Mouse (Mus musculus): Measurements from ENCODE around the gene Spcs2.

Spcs2 gene

GRCm38 (mm10) chr7:99864241-99865028 is 1.2 kb upstream of the Spcs2 start:
- peak; percentile 64 for DNase-seq (ENCODE audit: low spot score)

DNA sequence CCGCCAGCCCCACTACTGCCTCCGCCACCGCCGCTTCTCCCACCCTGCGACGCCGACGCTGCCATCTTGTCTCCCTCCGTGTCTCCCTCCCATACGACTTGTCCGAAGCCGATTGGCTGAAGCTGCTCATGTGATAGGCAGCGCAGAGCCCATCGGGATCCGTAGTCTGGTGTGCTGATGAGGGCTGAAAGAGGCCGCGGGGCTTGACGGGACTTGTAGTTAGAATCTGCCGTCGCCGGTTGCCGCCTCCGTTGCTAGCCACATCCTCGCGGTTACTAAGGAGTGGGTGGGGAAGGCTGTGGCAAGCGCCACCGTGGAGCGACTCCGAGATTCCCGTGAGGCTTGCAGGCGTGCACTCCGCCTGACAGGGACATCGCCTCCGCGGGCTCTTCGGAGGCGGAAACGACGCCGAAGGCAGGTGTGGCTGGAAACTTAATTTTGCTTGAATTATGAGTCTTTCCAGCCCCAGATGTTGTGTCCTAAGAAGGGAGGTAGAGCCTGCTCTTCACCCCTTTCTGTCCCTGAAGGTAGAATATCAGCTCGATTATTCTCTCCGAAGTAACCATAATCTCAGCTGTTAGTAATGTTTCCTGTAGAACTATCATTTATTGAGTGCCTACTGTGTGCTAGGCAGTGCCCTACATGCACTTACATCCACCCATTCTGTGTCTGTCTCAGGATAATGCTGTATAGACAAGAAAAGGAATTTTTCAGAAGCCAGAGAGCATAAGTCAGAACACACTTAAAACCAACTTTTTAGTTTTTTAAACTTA is 4.3 kb downstream of the Spcs2 start, which contains the start of gene Xrra1:
Gene Xrra1 (plus strand): TSS at position 304 of the 773 bp plus-strand sequence.
- DNase-seq (ENCODE audit: low spot score) = peak; percentile 99

GRCm38 (mm10) chr7:99858175-99858812 is 5.0 kb downstream of the Spcs2 start:
- DNase-seq (ENCODE audit: low spot score) = no peak

DNA sequence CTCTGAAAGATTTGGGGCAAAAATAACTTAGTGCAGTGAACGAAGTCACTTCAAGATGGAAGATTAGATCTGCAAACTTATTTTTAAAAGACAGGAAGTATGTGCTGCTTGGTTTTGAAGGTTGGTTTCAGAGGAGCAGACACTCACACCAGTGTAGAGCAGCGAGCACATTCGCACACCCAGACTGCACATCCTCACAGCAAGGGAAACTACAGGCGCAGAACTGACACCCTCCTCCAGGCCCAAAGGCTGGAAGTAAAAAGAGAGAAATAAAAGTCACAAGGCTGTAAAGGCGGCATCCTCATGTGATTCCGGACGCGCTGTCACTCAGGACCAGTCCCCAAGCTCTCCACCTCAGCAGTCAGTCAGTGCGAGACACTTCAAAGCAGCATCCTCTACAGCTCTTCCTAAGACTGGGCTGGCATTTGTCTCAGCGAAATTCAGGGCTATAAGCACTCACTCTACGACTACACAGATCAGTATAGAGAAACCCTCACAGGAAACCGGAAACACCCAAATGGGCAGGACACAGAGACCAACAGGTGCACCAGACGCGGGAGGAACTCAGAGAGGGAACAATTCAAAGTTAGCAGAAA is 6.9 kb downstream of the Spcs2 start:
- no peak for DNase-seq (ENCODE audit: low spot score)

- DNase-seq (ENCODE audit: low spot score) = no peak
Observed at GRCm38 (mm10) chr7:99854311-99854710, 9.0 kb downstream of the Spcs2 start.

DNA sequence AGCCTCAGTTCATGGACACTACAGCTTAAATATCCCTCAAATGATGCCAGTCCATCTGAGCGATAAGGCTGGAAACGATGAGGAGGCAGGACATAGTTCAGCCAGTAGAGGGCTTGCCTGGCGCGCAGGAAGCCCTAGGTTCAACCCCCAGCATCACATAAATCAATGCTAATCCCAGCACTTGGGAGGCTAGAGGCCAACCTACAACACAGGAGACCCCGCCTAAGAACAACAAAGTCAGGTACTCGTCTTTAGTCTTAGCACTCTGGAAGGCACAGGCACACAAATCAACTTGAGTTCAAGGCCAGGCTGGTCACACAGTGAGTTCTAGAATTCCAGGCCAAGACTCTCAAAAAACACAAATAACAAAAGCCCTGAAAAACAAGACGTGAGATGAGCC is 9.9 kb downstream of the Spcs2 start:
- no peak for DNase-seq (ENCODE audit: low spot score)

DNA sequence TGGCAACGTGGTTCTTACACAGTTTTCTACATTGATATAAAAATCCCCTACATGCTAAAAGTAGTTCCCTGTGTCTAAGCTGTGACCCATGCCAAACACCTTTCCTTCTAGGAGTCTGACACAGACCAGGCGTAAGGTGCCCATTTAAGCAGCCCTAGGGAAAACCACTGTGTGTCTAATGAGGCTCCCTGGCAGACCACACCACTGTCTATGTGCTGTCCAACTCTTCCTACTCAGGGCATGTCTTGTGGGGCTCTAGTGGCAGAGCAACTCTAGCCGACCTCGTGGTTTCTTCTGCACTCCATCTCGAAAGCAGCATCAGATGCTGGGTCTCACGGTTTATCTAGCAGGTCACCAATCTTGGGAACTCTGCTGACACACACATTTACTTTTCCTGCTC is 11.6 kb downstream of the Spcs2 start:
- no peak for DNase-seq (ENCODE audit: low spot score)

- no peak for DNase-seq (ENCODE audit: low spot score)
Observed at GRCm38 (mm10) chr7:99851121-99851520, 12.1 kb downstream of the Spcs2 start.

DNA sequence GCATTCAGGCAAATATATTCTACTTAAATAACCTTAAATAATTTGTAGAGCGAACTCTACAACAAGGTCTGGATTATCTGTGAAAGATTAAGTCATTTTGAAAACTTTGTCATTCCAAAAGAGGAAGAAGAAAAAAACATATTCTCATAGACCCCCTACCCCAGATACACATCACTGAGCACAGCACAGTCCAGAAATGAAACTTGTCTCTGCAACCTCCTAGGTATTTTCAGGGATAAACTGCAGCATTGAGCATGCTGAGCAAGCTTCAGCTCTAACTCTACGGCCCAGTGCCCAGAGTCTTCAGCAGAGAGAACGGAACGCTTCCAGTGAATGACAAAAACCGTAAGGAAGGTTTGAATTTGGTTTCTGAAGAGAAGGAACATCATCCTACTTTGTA is 12.7 kb downstream of the Spcs2 start:
- DNase-seq (ENCODE audit: low spot score) = no peak

DNA sequence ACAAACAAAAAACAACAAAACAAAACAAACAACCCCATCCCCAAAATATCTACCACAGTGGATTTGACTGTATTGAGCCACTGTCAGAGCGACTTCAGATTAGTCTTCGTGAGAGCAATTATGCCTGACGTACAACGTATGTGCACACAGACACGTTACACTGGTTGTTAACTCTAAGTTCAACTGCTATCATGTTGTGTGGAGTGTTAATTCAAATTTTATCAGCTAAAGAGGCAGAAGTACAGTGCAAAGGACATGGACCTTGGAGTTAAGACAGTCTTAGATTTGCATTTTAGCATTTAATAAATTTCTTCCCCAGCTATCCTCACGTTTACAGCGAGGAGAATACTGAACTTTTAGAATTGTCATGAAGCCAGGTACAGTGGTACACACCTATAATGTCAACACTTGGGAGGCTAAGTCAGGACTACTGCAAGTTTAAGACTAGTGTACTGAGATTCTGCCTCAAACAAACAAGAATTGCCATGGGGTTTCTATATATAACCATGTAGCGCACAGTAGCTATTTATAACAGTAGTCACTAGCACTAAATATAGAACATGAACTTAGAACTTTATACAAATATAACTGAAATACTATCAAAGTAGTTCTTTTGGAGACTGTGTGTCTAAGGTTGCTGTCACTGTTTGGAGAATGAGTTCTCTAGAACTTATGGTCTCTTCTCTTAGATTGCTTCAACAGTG is 17.6 kb downstream of the Spcs2 start:
- DNase-seq (ENCODE audit: low spot score) = no peak

- no peak for DNase-seq (ENCODE audit: low spot score)
Observed at GRCm38 (mm10) chr7:99838241-99838640, 25.0 kb downstream of the Spcs2 start.

GRCm38 (mm10) chr7:99837358-99838071 is 25.7 kb downstream of the Spcs2 start:
- no peak for DNase-seq (ENCODE audit: low spot score)

GRCm38 (mm10) chr7:99836781-99837180 is 26.5 kb downstream of the Spcs2 start:
- no peak for DNase-seq (ENCODE audit: low spot score)

GRCm38 (mm10) chr7:99834314-99834853 is 28.9 kb downstream of the Spcs2 start:
- DNase-seq (ENCODE audit: low spot score) = no peak

DNA sequence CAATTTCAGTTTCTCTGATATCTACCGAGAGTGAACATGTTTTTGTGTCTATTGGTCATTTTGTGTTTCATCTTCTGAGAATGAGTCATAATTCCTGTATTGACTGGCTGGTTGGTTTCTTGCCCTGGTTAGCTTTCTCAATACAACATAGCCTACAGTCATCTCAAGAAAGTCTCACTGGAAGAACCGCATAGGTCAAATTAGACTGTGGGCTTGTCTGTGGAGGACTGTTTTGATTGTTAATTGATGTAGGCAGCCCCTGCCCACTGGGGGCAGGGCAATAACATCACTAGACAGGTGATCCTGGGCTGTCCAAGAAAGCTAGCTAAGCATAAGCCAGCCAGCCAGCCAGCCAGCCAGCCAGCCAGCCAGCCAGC is 29.4 kb downstream of the Spcs2 start:
- DNase-seq (ENCODE audit: low spot score) = no peak

DNA sequence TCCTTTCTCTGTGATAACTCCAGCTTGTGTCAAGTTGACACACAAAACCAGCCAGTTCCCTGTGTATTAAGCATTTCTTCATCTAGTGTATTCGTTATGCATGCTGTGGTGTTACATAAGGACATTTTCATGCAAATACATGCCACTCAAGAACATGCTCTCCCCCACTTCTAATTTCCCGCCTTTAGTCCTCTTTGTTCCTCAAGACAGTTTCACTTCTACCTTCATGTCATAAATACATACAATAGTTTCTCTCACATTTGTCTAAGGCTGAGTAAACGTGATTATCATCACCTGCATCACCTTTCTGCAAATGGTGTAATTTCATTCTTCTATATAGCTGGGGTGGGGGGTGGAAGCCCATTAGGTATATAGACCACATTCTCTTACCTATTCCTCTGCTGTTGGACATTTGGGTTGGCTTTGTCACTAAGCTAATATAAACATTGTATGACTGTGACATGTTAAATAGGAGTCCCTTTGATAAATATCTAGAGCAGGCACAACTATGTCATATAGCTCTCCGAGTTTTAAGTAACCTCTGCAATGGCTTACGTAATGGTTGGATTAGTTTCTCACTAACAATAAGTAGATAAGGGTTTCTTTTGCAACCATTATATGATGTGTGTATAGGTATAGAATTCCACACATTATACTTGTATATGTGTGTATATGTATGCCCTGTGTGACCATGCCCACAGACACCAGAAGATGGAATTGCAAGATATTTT is 30.0 kb downstream of the Spcs2 start:
- DNase-seq (ENCODE audit: low spot score) = no peak

DNA sequence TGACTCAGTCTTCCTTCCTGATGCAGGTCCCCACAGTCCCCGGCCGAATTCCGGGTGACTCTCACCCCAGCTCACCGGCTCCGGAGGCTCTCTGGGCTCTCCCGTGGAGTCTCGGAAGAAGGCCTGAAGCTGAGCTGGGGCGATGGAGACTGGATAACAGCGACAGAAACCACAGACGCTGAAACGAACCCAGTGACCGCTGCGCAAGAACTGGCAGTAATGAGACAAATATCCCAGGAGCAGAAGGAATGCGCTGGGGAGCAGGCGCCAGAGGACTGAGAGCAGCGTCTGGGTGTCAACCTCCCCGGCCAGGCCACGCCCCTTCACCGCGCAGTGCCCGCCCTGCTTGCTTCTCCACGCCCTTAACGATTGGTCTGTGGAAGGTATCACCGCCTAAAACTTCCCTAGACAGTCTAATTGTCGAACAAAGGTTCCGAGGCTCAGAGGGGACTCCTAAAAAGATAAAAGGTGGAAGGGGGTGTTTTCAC is 35.1 kb downstream of the Spcs2 start, which contains the start of gene Neu3:
Gene Neu3 (minus strand): TSS at position 335 of the 488 bp plus-strand sequence.
- peak; percentile 94 for DNase-seq (ENCODE audit: low spot score)

- DNase-seq (ENCODE audit: low spot score) = no peak
Observed at GRCm38 (mm10) chr7:99826096-99826495, 37.2 kb downstream of the Spcs2 start.

- DNase-seq (ENCODE audit: low spot score) = no peak
Observed at GRCm38 (mm10) chr7:99825511-99825910, 37.8 kb downstream of the Spcs2 start.

All from embryo, embryonic 10.5 days (tissue).